Mouse (Mus musculus): ENCODE data around the gene Ush1g.

DNA sequence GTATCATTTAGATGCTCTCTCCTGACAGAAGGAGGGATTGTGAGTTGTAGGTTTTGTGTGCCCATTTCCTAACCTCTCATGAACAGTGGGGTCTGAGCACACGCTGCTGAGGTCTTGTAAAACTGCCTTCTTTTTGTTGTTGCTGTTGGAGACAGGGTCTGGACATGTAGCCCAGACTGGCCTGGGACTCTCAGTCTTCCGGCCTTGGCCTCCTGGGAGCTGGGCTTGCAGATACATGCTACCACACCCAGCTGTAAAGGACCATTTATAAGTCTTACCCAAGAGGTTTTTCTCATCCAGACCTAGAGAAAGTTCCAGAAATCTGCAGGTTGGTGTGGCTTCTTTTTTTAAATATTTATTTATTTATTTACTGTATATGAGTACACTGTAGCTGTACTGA, 33.5 kb downstream of the Ush1g start:
- TF ChIP-seq CTCF (IDR thresholded peaks at IDR 0.05; ENCODE audit: control insufficient read depth, insufficient read depth, insufficient read length) (no peak), USF1 (IDR thresholded peaks at IDR 0.05; ENCODE audit: low read depth) (no peak), MYOG (IDR thresholded peaks at IDR 0.05; ENCODE audit: control insufficient read depth, extremely low read depth, insufficient read length) (no peak)
